Mouse (Mus musculus): ENCODE data around the gene Stxbp1. TPM values are rescaled to one million over a fixed set of nuclear protein-coding genes. Genes with fewer than 3 reads are reported as not detected.
A peak's percentile ranks its signal among the peaks of the same experiment; 100 is the strongest.

Gene Stxbp1
- polyA plus RNA-seq, 1 experiment from 2014 or later: 192 TPM

DNA sequence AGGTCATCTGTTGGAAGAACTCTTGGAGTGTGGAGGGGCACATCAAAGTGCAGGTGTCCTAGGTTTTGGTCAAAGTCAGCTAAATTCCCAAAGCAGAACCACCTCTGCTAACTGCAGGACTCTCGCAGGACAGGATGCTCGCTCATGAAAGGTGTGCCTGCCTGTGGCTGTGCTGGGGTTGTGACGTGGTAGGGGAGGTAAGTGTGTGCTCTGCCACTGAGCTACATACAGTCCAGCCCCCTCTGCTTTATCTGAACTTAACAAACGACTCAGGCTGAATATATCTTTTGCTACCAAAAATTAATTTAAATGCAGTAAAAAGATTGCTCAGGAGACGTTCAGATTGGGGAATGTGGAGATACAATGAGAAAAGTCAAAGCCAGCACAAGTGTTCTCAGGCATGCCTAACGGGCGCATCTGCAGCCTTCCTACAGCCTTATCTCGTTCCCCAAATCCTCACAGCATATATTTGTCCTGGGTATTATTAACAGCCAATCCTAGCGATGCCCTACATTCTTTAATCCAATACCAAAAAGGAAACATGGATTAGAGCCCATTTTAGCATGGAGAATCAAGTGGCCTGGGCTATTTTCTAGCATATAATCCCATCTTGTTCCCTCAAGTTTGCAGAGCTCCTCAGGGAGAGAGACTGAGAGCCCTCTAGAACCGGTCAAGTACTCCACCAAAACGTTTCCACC lies 17.9 kb downstream of the Stxbp1 start:
- Histone ChIP-seq H3K4me1 (replicated peaks) (peaks cover 12% of the 10 kb centered on the region), H3K9me3 (no peaks in the 10 kb centered on the region), H3K27me3 (no peaks in the 10 kb centered on the region), H3K4me3 (no peak overlapping the region), H3K4me2 (no peak overlapping the region), H3K27ac (replicated peaks) (no peak overlapping the region), H3K36me3 (no peaks in the 10 kb centered on the region), H3K9ac (no peak overlapping the region)
- ATAC-seq (ENCODE audit: low read depth): no peak
- WGBS: 85% methylated on average over 11 of the region's 11 CpGs

DNA sequence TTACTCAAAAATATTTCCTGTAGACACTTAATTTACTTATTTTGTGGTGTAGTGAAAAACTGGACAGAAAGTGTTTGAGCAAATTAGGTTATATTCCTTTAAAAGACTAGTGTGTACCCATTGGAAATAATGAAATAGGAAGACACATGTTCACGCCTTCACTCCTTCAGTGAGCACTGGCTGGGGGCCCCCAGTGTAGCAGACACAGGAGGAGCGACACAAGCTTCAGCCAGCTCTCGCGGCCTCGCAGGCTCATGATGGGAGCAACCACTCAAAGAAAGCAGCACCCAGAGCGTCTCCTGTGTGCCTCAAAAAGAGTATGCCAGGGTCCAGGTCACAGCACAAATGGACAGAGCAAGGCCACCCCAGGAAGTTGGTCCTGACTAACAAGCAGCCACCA lies 21.2 kb downstream of the Stxbp1 start:
- Histone ChIP-seq H3K4me1 (replicated peaks) (peaks cover 21% of the 10 kb centered on the region), H3K4me2 (no peak overlapping the region), H3K27ac (replicated peaks) (no peak overlapping the region), H3K9me3 (no peaks in the 10 kb centered on the region), H3K27me3 (no peaks in the 10 kb centered on the region), H3K36me3 (peaks cover 10% of the 10 kb centered on the region; the same call in 1 of the 2 replicates), H3K4me3 (no peak overlapping the region), H3K9ac (no peak overlapping the region)
- ATAC-seq (ENCODE audit: low read depth): no peak
- 86% methylated on average over 6 of the region's 6 CpGs for WGBS

DNA sequence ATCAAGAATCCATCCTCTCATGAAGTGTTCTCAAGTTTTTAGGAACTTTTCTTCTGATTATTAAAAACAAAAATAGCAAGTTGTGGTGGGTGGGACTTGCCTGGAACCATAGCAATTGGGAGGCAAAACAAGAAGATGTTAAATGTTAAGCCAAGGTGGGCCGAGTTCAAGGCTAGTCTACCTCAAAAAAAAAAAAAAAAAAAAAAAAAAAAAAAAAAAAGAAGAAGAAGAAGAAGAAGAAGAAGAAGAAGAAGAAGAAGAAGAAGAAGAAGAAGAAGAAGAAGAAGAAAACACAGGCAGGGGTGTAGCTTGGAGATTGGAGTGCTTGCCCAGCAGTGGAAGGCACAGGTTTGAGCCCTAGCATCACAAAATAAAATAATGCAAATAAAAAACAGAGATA lies 22.3 kb downstream of the Stxbp1 start:
- 88% methylated on average over 1 of the region's 1 CpGs for WGBS
- ATAC-seq (ENCODE audit: low read depth): no peak
- H3K4me2 ChIP-seq: no peak overlapping the region
- H3K4me1 ChIP-seq (replicated peaks): peaks cover 21% of the 10 kb centered on the region
- no peak overlapping the region for H3K4me3 ChIP-seq
- no peaks in the 10 kb centered on the region for H3K9me3 ChIP-seq
- no peaks in the 10 kb centered on the region for H3K27me3 ChIP-seq
- peaks cover 18% of the 10 kb centered on the region; the same call in 1 of the 2 replicates for H3K36me3 ChIP-seq
- peak overlapping the region; percentile 52; the same call in 1 of the 2 replicates for H3K27ac ChIP-seq (replicated peaks)
- H3K9ac ChIP-seq: no peak overlapping the region; the same call in 1 of the 2 replicates

DNA sequence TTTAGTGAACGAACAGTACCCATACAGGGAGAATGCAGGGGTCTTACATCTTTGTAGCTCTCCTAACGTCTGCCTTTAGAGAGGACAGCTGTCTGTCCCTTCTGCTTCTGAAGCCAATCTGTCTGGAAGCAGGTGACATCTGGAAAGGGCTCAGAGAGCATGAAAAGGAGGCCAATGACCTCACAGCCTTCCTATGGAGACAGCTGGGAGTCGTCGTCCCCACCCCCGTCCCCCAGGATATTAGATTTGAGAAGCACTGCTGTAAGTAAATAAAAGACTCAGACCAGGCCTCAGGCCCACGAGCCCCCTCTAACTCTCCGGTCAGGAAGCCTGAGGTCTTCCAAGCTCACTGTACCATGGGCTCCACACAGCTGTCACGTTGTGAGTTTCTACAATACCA lies 22.9 kb downstream of the Stxbp1 start:
- no peak overlapping the region for H3K4me3 ChIP-seq
- H3K4me2 ChIP-seq: no peak overlapping the region
- H3K27ac ChIP-seq (replicated peaks): peak overlapping the region; percentile 52; the same call in 1 of the 2 replicates
- H3K9me3 ChIP-seq: no peaks in the 10 kb centered on the region
- H3K4me1 ChIP-seq (replicated peaks): peaks cover 21% of the 10 kb centered on the region
- peaks cover 23% of the 10 kb centered on the region; the same call in 1 of the 2 replicates for H3K36me3 ChIP-seq
- 26% methylated on average over 8 of the region's 8 CpGs for WGBS
- peak overlapping the region; percentile 45 for H3K9ac ChIP-seq
- ATAC-seq (ENCODE audit: low read depth): no peak
- no peaks in the 10 kb centered on the region for H3K27me3 ChIP-seq

DNA sequence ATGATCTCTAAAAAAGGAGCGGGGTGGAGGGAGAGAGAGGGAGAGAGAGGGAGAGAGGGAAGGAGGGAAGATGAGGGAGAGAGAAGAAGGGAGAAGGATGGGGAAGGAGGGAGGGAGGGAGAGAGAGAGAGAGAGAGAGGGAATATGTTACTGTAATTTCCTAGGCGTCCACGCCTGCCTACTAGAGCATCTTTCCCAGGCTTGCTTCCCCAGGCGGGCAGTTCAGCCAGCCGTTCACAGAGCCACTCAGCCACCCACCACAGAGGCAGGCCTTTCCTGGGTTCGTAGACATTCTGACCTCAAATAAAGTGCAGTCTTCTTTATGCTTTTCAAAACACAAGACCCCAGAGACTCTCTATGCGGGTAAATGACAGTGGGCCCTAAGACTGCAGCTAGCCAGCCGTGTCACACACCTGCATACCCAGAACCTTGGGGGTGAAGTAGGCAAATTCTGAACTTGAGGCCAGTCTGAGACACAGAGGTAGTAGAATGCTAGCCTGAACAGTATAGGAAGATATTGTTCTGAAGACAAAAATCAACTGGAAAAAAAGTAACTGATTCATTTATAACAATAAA lies 23.4 kb downstream of the Stxbp1 start:
- ATAC-seq (ENCODE audit: low read depth): no peak
- Histone ChIP-seq H3K36me3 (peaks cover 26% of the 10 kb centered on the region), H3K4me2 (no peak overlapping the region), H3K4me1 (replicated peaks) (peaks cover 21% of the 10 kb centered on the region), H3K4me3 (no peak overlapping the region), H3K27me3 (no peaks in the 10 kb centered on the region), H3K9me3 (no peaks in the 10 kb centered on the region), H3K9ac (peak overlapping the region; percentile 45; the same call in 1 of the 2 replicates), H3K27ac (replicated peaks) (peak overlapping the region; percentile 52)
- whole genome bisulfite sequencing: 42% methylated on average over 8 of the region's 8 CpGs

DNA sequence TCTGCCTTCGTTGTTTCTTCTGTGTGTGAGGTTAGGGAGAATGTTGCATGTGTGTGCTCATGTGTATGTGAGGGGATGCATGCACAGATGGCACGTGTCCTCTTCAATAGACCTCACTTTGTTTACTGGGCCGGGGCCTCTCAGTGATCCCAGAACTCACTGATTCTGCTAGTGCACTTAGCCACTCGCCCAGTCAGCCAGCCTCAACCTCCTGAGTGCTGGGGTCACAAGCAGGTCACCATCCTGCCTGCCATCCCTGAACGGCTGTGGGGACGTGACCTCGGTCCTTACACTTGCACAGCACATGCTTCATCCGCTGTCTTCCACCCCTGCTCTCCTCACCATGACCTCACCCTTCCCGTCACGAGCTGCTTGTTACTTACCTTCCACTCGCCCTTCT lies 23.9 kb downstream of the Stxbp1 start:
- Histone ChIP-seq H3K36me3 (peaks cover 31% of the 10 kb centered on the region), H3K4me3 (no peak overlapping the region), H3K9ac (0 out of 2 replicates have a peak overlapping the region, but pooled peaks have one; percentile 27), H3K4me2 (no peak overlapping the region), H3K4me1 (replicated peaks) (peaks cover 21% of the 10 kb centered on the region), H3K27ac (replicated peaks) (peak overlapping the region; percentile 52; the same call in 1 of the 2 replicates), H3K9me3 (no peaks in the 10 kb centered on the region), H3K27me3 (no peaks in the 10 kb centered on the region)
- no peak for ATAC-seq (ENCODE audit: low read depth)
- 35% methylated on average over 11 of the region's 11 CpGs for WGBS

DNA sequence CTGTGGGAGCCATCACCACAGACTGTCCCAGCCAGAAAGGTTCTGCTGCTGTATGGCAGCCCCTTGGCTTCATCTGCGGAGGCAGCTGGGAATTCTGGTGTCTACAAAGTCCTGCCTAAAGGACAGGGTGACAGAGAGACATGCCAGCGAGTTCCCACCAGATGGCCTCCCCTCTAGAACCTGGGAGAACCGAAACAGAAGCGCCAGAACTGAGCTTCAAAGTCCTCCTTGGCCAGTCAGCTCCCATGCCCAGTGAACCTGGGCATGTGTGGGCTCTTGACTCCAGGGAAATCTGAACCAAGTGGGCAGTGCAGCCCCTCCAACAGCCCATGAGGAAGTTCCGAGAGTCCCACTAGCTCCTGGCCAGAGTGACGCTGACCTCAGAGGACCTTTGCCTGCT lies 24.4 kb downstream of the Stxbp1 start:
- Histone ChIP-seq H3K27ac (replicated peaks) (no peak overlapping the region), H3K4me3 (no peak overlapping the region), H3K9me3 (no peaks in the 10 kb centered on the region), H3K4me1 (replicated peaks) (peaks cover 24% of the 10 kb centered on the region), H3K36me3 (peaks cover 36% of the 10 kb centered on the region), H3K27me3 (no peaks in the 10 kb centered on the region), H3K4me2 (no peak overlapping the region), H3K9ac (no peak overlapping the region)
- no peak for ATAC-seq (ENCODE audit: low read depth)
- WGBS: 88% methylated on average over 6 of the region's 6 CpGs

DNA sequence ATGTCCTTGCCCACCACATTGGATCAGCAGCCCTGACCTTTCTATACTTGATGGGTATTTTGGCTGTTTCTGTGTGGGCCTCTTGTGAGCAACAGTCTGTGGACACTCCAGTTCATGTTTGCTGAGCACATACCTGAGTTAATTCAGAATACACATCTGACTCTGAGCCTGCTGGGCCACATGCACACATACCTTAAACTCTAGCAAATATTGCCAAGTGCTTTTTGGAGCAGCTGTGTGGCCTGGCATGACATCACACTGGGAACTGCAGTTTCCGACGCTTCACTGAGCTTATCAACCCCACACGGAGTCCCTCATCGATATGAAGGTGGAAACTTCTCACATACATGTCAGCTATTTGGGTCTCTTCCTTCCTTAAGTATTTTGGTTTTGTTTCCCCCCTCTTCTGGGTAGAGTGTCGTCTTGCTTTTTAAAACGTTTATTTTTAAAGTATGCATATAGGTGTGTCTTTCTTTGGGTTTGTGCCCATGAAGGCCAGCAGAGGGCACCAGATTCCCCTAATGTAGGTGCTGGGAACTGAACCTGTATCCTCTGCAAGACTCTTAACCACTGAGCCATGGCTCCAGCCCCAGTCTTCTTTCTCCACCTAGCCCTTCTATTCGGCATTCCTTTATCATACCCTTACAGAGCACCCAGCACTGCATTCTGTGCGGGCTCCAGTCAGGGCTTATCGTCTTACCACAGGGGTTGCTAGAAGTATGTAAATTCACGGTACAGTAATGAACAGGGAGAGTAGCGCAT lies 25.8 kb downstream of the Stxbp1 start:
- no peak for ATAC-seq (ENCODE audit: low read depth)
- WGBS: 68% methylated on average over 11 of the region's 11 CpGs
- peaks cover 45% of the 10 kb centered on the region for H3K36me3 ChIP-seq

DNA sequence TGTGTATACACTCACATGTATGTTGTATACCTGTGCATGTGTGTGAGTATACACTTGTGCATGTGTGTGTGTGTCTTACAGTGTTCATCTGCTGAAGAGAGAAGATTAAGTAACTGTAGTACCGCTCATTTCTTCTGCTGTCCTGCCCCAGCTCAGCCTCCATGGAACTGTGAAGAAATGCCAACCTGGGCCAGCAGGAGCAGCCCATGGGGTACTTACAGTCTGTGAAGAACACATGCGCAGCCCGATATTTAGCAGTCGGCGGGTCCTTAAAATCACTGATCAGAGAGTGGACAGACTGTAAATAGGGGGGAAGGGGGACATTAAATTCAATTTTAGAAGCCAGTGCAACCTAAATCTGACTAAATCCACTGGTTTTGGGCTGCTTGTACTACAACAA lies 28.8 kb downstream of the Stxbp1 start:
- Histone ChIP-seq H3K9me3 (no peaks in the 10 kb centered on the region), H3K4me3 (no peak overlapping the region), H3K27me3 (no peaks in the 10 kb centered on the region), H3K4me1 (replicated peaks) (peaks cover 19% of the 10 kb centered on the region), H3K4me2 (no peak overlapping the region), H3K27ac (replicated peaks) (no peak overlapping the region), H3K36me3 (peaks cover 66% of the 10 kb centered on the region), H3K9ac (no peak overlapping the region)
- 96% methylated on average over 5 of the region's 5 CpGs for WGBS
- ATAC-seq (ENCODE audit: low read depth): no peak

More for the DNA sequence above, 25.8 kb downstream of the Stxbp1 start:
- Histone ChIP-seq H3K9me3 (no peaks in the 10 kb centered on the region), H3K27ac (replicated peaks) (no peak overlapping the region), H3K4me1 (replicated peaks) (peaks cover 34% of the 10 kb centered on the region), H3K9ac (no peak overlapping the region), H3K27me3 (no peaks in the 10 kb centered on the region), H3K4me3 (no peak overlapping the region), H3K4me2 (no peak overlapping the region)

DNA sequence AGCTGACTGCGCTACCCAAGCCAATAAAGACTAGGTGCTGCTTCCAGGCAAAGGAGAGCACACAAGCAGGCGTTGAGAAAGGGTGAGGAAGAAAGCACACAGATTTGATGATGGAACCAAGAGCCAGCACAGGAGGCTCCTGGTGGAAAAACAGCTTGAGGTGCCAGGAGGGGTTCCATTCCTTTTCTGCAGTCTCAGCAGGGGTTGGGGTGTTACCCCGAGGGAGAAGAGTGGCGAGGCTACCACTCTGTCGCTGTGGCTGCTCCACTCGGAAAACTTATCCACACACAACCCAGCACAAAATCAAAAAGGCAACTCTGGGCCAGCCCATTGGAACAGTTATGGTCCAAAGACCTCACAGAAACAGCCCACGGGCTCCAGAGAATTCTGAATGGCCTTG lies 29.5 kb downstream of the Stxbp1 start:
- H3K9me3 ChIP-seq: no peaks in the 10 kb centered on the region
- no peaks in the 10 kb centered on the region for H3K27me3 ChIP-seq
- H3K27ac ChIP-seq (replicated peaks): peak overlapping the region; percentile 73
- no peak for ATAC-seq (ENCODE audit: low read depth)
- H3K4me1 ChIP-seq (replicated peaks): peaks cover 13% of the 10 kb centered on the region
- H3K4me2 ChIP-seq: no peak overlapping the region
- 70% methylated on average over 7 of the region's 7 CpGs for WGBS
- no peak overlapping the region for H3K9ac ChIP-seq
- H3K36me3 ChIP-seq: peaks cover 72% of the 10 kb centered on the region
- no peak overlapping the region for H3K4me3 ChIP-seq

DNA sequence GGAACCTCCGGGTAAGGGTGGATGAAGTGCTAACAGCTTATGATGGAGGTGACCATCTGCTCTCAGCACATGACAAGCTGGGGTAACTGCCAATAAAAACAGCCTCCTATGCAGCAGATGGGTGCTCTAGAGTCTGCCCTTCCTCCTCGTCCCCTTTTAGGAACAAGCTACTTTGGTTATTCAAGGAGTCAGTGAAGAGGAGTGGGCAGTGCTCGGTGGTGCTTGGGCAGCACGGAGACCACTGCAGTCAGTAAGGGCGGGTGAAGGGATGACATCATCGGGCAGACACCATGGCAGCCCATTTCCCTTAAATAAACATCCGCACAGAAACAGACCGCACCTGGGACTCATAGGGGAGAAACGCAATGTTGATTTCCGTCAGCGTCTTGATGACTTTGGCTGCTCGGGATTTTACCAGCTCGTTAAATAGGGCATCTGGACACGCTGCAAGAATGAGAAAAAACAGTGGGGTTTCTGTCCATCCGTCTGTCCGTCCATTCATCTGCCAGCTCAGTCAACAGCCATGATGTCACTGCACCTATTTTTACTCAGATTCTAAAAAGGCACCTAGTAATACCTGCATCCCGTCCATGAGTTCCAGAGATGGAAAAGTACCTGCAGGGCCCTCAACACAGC lies 30.0 kb downstream of the Stxbp1 start:
- no peaks in the 10 kb centered on the region for H3K27me3 ChIP-seq
- H3K27ac ChIP-seq (replicated peaks): peak overlapping the region; percentile 73
- no peak for ATAC-seq (ENCODE audit: low read depth)
- peak overlapping the region; percentile 38; the same call in 1 of the 2 replicates for H3K9ac ChIP-seq
- peaks cover 76% of the 10 kb centered on the region for H3K36me3 ChIP-seq
- 52% methylated on average over 17 of the region's 17 CpGs for WGBS
- peaks cover 13% of the 10 kb centered on the region for H3K4me1 ChIP-seq (replicated peaks)
- H3K4me3 ChIP-seq: no peak overlapping the region
- H3K9me3 ChIP-seq: no peaks in the 10 kb centered on the region
- 0 out of 2 replicates have a peak overlapping the region, but pooled peaks have one; percentile 4 for H3K4me2 ChIP-seq

DNA sequence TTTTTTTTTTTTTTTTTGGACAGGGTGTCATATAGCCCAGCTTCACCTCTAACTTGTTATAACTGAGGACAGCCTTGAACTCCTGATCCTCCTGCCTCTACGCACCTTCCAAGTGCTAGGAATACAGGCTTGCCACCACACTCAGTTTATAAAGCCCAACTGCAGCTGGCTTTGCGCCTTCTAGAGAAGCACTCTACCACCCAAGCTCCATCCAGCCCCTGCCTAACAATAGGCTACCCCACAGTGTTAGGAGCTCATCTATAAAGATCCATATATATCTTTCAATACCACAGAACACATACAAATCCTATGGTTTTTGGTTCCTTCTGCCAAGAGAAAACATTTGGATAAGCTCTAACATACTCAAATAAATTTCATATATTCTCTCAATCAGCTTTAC lies 30.5 kb downstream of the Stxbp1 start:
- Histone ChIP-seq H3K9ac (no peak overlapping the region), H3K9me3 (no peaks in the 10 kb centered on the region), H3K4me1 (replicated peaks) (peaks cover 13% of the 10 kb centered on the region), H3K4me3 (no peak overlapping the region), H3K27me3 (no peaks in the 10 kb centered on the region), H3K4me2 (no peak overlapping the region), H3K27ac (replicated peaks) (peak overlapping the region; percentile 73), H3K36me3 (peaks cover 76% of the 10 kb centered on the region)
- 84% methylated on average over 2 of the region's 2 CpGs for WGBS
- no peak for ATAC-seq (ENCODE audit: low read depth)

Data from neural tube, embryonic 13.5 days (tissue).